Mouse (Mus musculus): ENCODE measurements around the gene Cped1. TPM values are rescaled to one million over a fixed set of nuclear protein-coding genes. Genes with fewer than 3 reads are reported as not detected.

Cped1 gene
- total and polyA plus RNA-seq, 3 experiments = 0.22 TPM; not detected in 2

DNA sequence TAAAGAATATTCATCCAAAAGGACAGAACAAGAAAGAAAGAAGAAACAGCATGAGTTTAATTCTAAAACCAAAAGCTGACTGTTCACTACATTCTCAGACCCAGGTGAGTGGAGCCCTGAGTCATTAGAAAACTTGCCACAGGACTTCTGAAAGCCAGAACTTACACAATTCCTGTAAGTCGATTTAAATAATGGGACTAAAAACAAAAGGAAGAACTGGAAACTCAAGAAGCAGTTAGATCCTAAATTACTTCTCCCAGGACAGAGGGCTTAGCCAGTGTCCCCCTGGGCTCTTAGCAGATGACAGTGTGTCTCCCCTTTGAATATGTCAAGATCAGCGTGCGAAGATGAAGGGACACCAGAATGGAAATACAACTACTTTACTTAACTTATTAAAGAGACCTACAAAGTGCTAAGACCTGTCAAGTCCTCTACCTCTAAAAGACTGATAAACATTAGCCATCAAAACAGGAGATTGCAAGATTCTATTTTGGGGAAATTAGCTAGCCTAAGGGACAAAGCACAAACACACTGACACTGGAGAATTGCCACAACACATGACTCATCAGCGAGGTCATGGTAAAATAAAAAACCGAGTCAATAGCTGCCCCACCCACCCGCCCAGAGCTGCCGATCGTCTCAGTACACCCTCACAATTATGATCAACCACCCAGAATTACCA lies 284.3 kb downstream of the Cped1 start:
- no peaks in the 10 kb centered on the region for H3K36me3 ChIP-seq (replicated peaks)
- no peaks in the 10 kb centered on the region for H3K27me3 ChIP-seq (ENCODE audit: insufficient read depth, low read length)
- DNase-seq (ENCODE audit: low spot score) (no peak), ATAC-seq (ENCODE audit: extremely low read depth, insufficient number of reproducible peaks, low FRiP score, poor library complexity, severe bottlenecking) (no peak)
- TF ChIP-seq CTCF (IDR thresholded peaks at IDR 0.05; ENCODE audit: low read depth, low read length) = no peak
- no peak for TF ChIP-seq TAL1 (conservative IDR thresholded peaks at IDR 0.05; ENCODE audit: low read depth, low read length)
- TF ChIP-seq GATA1 (IDR thresholded peaks at IDR 0.05; ENCODE audit: borderline replicate concordance, low read length) = no peak
- no peak for TF ChIP-seq POLR2AphosphoS5 (IDR thresholded peaks at IDR 0.05; ENCODE audit: insufficient replicate concordance, low read depth, low read length)
- TF ChIP-seq GATA2 (IDR thresholded peaks at IDR 0.05; ENCODE audit: borderline replicate concordance, low read depth, low read length) = no peak
- no peak overlapping the region for H3K4me3 ChIP-seq (ENCODE audit: low read depth, low read length)
- no peaks in the 10 kb centered on the region for H3K9me3 ChIP-seq (replicated peaks)
- no peaks in the 10 kb centered on the region for H3K4me1 ChIP-seq (ENCODE audit: insufficient read depth, low read depth, low read length)

DNA sequence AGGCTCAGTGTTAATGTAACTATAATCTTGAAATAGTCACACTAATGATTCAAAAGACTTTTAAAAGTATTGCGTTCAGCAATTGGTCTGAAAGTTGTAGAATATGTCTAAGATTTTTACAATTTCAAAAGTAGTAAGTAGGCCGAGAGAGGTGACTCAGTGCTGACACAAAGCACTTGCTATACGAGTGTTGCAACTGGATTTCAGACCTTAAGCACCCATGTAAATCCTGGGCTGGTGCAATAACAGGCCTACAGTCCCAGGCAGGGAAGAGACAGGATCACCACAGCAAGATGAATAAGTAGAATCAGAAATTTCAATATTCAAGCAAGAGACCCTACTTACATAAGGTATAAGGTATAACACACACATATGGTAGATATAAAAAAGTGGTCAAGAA lies 292.2 kb downstream of the Cped1 start:
- no peaks in the 10 kb centered on the region for H3K9me3 ChIP-seq (replicated peaks)
- ATAC-seq (ENCODE audit: extremely low read depth, insufficient number of reproducible peaks, low FRiP score, poor library complexity, severe bottlenecking) = no peak

DNA sequence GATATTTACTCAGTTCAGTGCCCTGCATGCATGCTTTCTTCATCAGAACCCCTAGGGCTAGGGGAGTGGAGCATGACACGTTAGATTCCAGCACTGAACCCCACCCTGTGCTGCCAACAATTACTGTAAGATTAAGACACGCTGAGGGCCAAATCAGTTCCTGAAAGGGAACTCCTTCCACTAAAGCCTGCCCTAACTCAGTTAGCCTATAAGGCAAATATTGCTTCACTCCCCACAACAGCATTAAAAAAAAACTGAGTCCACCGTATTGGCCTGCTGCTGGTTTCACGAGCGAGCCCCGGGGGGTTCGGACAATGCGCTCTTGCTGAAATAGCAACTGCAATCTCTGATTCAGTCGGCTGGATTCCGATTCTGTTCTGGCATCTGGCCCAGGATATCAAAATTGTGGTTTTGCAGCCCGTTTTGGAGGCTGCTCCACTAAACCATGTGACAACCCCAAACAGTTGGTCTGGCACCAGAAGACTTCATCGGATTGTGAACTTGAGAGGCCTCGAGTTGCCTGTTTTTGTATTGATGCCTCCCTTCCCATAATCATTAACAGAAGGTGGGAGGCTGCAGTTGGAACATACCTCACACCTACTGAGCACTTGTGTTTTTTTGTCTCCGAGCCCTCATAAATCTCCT lies 294.6 kb downstream of the Cped1 start:
- Histone ChIP-seq H3K4me1 (ENCODE audit: insufficient read depth, low read depth, low read length) (no peaks in the 10 kb centered on the region), H3K4me3 (ENCODE audit: low read depth, low read length) (no peak overlapping the region), H3K27me3 (ENCODE audit: insufficient read depth, low read length) (peaks cover 12% of the 10 kb centered on the region), H3K36me3 (replicated peaks) (no peaks in the 10 kb centered on the region), H3K9me3 (replicated peaks) (no peaks in the 10 kb centered on the region)
- no peak for TF ChIP-seq POLR2AphosphoS5 (IDR thresholded peaks at IDR 0.05; ENCODE audit: insufficient replicate concordance, low read depth, low read length)
- DNase-seq (ENCODE audit: low spot score) = no peak
- no peak for ATAC-seq (ENCODE audit: extremely low read depth, insufficient number of reproducible peaks, low FRiP score, poor library complexity, severe bottlenecking)

More for the DNA sequence above, 292.2 kb downstream of the Cped1 start:
- TF ChIP-seq TAL1 (conservative IDR thresholded peaks at IDR 0.05; ENCODE audit: low read depth, low read length) = no peak
- no peak for TF ChIP-seq CTCF (IDR thresholded peaks at IDR 0.05; ENCODE audit: low read depth, low read length)
- no peak for TF ChIP-seq GATA1 (IDR thresholded peaks at IDR 0.05; ENCODE audit: borderline replicate concordance, low read length)
- no peak for TF ChIP-seq GATA2 (IDR thresholded peaks at IDR 0.05; ENCODE audit: borderline replicate concordance, low read depth, low read length)
- TF ChIP-seq POLR2AphosphoS5 (IDR thresholded peaks at IDR 0.05; ENCODE audit: insufficient replicate concordance, low read depth, low read length) = no peak
- no peak overlapping the region for H3K4me3 ChIP-seq (ENCODE audit: low read depth, low read length)
- no peaks in the 10 kb centered on the region for H3K36me3 ChIP-seq (replicated peaks)
- H3K4me1 ChIP-seq (ENCODE audit: insufficient read depth, low read depth, low read length) = no peaks in the 10 kb centered on the region
- peaks cover 10% of the 10 kb centered on the region for H3K27me3 ChIP-seq (ENCODE audit: insufficient read depth, low read length)
- no peak for DNase-seq (ENCODE audit: low spot score)

DNA sequence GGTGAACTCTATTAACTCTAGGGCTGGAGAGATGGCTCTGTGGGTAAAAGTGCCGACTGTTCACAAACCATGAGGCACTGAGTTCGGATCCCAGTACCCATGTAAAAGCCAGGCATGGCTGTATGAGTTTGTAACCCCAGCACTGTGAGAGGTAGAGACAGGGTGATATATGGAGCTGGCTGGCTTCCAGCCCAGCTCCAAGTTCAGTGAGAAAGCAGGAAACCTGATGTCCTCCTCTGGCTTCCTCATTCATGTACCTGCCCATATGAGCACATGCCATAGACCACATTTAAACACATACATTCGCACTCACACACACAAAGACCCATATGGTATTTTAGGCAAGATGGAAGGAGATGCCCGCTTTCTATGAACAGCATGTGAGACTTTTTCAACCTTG lies 296.7 kb downstream of the Cped1 start:
- DNase-seq (ENCODE audit: low spot score) (no peak), ATAC-seq (ENCODE audit: extremely low read depth, insufficient number of reproducible peaks, low FRiP score, poor library complexity, severe bottlenecking) (no peak)
- no peaks in the 10 kb centered on the region for H3K36me3 ChIP-seq (replicated peaks)
- H3K4me1 ChIP-seq (ENCODE audit: insufficient read depth, low read depth, low read length) = no peaks in the 10 kb centered on the region
- no peak for TF ChIP-seq POLR2AphosphoS5 (IDR thresholded peaks at IDR 0.05; ENCODE audit: insufficient replicate concordance, low read depth, low read length)
- no peak for TF ChIP-seq GATA1 (IDR thresholded peaks at IDR 0.05; ENCODE audit: borderline replicate concordance, low read length)
- TF ChIP-seq TAL1 (conservative IDR thresholded peaks at IDR 0.05; ENCODE audit: low read depth, low read length) = no peak
- TF ChIP-seq GATA2 (IDR thresholded peaks at IDR 0.05; ENCODE audit: borderline replicate concordance, low read depth, low read length) = no peak
- no peak for TF ChIP-seq CTCF (IDR thresholded peaks at IDR 0.05; ENCODE audit: low read depth, low read length)
- H3K27me3 ChIP-seq (ENCODE audit: insufficient read depth, low read length) = peaks cover 16% of the 10 kb centered on the region
- H3K4me3 ChIP-seq (ENCODE audit: low read depth, low read length) = no peak overlapping the region
- H3K9me3 ChIP-seq (replicated peaks) = no peaks in the 10 kb centered on the region

DNA sequence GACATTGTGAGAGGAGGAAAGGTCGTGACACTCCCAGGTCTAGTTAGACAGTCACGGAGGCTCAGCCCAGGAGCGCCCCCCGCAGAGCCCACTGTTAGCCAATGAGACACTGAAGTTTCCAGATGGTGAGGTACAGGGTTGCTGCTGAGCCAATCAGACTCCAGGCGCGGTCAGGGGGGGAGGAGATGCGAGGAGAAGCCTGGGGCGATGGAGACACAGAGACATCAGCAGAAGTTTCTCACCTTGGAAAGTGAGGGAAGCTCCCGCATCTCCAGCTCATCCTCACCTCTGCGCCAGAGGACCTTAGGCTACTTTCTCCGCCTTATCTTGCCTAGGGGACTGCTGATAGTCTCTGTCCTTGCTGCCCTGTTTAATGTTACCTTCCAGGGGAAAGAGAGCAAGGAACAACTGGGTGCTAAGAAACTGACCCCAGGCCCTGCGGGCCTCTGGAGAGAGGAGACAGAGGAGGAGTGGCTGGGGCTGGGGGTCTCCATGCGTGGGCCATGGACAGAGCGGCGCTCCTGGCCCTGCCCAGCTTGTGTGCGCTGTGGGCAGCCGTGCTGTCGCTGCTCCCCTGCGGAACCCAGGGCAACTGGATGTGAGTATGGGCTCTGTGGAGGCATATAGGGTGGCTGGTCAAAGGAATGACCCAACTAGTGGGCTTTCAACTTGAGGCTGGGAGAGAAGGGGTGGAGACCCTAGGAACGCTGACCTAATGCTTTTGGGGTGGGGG lies 302.5 kb downstream of the Cped1 start, which contains the start of gene Wnt16:
Gene Wnt16, plus strand, starts transcription at position 224 of the 733 bp plus-strand sequence.
- H3K4me1 ChIP-seq (ENCODE audit: insufficient read depth, low read depth, low read length) = no peaks in the 10 kb centered on the region
- peaks cover 27% of the 10 kb centered on the region for H3K27me3 ChIP-seq (ENCODE audit: insufficient read depth, low read length)
- no peak for DNase-seq (ENCODE audit: low spot score)
- H3K36me3 ChIP-seq (replicated peaks) = no peaks in the 10 kb centered on the region
- no peak within 1 kb of the TSS for H3K4me3 ChIP-seq (ENCODE audit: low read depth, low read length)
- TF ChIP-seq GATA2 (IDR thresholded peaks at IDR 0.05; ENCODE audit: borderline replicate concordance, low read depth, low read length) = no peak
- TF ChIP-seq CTCF (IDR thresholded peaks at IDR 0.05; ENCODE audit: low read depth, low read length) = no peak
- TF ChIP-seq GATA1 (IDR thresholded peaks at IDR 0.05; ENCODE audit: borderline replicate concordance, low read length) = no peak
- no peak for TF ChIP-seq TAL1 (conservative IDR thresholded peaks at IDR 0.05; ENCODE audit: low read depth, low read length)
- TF ChIP-seq POLR2AphosphoS5 (IDR thresholded peaks at IDR 0.05; ENCODE audit: insufficient replicate concordance, low read depth, low read length) = no peak
- H3K9me3 ChIP-seq (replicated peaks) = no peaks in the 10 kb centered on the region
- no peak for ATAC-seq (ENCODE audit: extremely low read depth, insufficient number of reproducible peaks, low FRiP score, poor library complexity, severe bottlenecking)

DNA sequence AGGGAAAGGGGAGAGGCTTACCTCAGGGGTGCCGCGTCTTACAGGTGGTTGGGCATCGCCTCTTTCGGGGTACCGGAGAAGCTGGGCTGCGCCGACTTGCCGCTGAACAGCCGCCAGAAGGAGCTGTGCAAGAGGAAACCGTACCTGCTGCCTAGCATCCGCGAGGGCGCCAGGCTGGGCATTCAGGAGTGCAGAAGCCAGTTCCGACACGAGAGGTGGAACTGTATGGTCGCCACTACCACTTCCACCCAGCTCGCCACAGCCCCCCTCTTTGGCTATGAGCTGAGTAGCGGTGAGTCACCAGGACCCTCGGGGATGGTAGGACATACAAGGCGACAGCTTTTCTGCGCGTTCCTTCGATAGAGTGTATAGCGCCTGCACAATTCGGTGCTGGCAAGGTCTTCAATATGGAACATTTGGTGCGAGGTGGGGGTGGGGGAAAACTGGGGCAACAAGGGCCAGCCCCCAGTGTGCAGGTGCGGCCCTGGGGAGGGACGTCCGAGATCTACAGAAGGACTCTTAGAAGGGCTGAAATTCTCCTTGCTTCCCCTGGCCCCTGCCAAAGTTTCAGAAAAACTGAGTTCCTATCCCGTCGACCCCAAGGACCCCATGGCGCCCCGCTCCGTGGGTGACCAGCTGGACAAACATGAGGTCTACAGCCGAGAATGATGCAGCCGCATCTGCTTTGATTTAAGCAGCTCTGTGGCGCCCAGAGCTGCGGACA lies 303.2 kb downstream of the Cped1 start:
- H3K4me3 ChIP-seq (ENCODE audit: low read depth, low read length) = no peak overlapping the region
- H3K4me1 ChIP-seq (ENCODE audit: insufficient read depth, low read depth, low read length) = no peaks in the 10 kb centered on the region
- H3K9me3 ChIP-seq (replicated peaks) = no peaks in the 10 kb centered on the region
- ATAC-seq (ENCODE audit: extremely low read depth, insufficient number of reproducible peaks, low FRiP score, poor library complexity, severe bottlenecking) (no peak), DNase-seq (ENCODE audit: low spot score) (no peak)
- H3K27me3 ChIP-seq (ENCODE audit: insufficient read depth, low read length) = peaks cover 27% of the 10 kb centered on the region
- no peak for TF ChIP-seq TAL1 (conservative IDR thresholded peaks at IDR 0.05; ENCODE audit: low read depth, low read length)
- TF ChIP-seq CTCF (IDR thresholded peaks at IDR 0.05; ENCODE audit: low read depth, low read length) = no peak
- TF ChIP-seq POLR2AphosphoS5 (IDR thresholded peaks at IDR 0.05; ENCODE audit: insufficient replicate concordance, low read depth, low read length) = no peak
- TF ChIP-seq GATA2 (IDR thresholded peaks at IDR 0.05; ENCODE audit: borderline replicate concordance, low read depth, low read length) = no peak
- H3K36me3 ChIP-seq (replicated peaks) = no peaks in the 10 kb centered on the region
